Mouse (Mus musculus): Measurements from ENCODE around the gene Dpy19l3.

GRCm38 (mm10) chr7:35723035-35723434 lies 31.2 kb downstream of the Dpy19l3 start:
- TF ChIP-seq POLR2A (IDR thresholded peaks at IDR 0.05; ENCODE audit: low read depth, low read length) (no peak), CTCF (IDR thresholded peaks at IDR 0.05; ENCODE audit: extremely low read depth, insufficient read length, insufficient replicate concordance, low read depth, low read length) (peak; percentile 10; the same call in 1 of the 2 replicates)

Measured in small intestine, adult 2 months (tissue).